Mouse (Mus musculus) gastrocnemius, postnatal 4 days (tissue): ENCODE measurements at regions not wholly inside any gene's neighbourhood (a gene's known extent, or its start where the extent isn't known, plus 50 kb on each side); places are given as distances from the start of the nearest gene placed in this dataset.

Source experiments
- DNase-seq, 2 experiments: peaks; one replicate each; pipeline ENCODE4 v3.0.0; 2021 to 2022; ENCODE audit warnings: low spot score in 2 of 2, mixed read lengths in 2 of 2

- DNase-seq, result no peak
Observed at GRCm38 (mm10) chr14:36624134-36624533, 344.4 kb downstream of the Ccser2 start.

DNA sequence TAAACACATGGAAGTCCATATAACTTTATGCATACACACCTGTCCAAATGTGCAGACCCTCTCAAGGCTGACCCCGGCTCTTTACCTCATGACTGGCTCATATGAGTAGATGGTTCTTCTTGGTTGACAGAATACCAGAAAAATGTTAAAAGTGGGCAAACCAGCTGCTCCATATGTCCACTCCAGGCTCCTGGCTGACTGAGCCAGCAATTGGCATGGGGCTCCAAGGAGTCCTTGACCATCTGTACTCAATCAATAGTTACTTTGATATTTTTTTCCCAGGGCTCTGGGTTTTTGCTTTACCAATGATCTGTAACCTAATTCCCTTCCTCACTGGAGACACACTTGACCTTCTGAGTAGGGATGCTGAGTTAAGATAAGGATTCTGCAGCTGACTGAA is 345.5 kb downstream of the Ccser2 start:
- DNase-seq, result no peak

- no peak for DNase-seq
Observed at GRCm38 (mm10) chr14:36618459-36619085, 350.0 kb downstream of the Ccser2 start.

DNA sequence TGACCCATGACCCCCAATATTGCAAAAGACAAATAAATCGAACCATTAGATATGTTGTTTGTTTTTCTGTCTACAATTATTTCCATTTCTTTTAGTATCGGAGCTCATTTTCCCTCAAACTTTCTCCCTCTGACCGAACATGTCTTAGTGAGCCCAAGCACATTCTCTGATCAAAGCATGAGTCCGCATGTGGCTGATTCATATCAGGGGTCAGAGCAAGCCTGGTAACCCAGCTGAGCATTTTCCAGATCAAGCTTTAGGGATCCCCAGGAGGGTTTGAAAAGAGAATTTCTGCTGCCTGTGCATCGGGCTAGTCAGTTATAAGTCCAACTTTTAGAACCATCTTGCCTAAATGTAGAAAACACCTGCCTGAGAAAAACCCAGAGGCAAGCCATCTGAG is 350.6 kb downstream of the Ccser2 start:
- no peak for DNase-seq

DNA sequence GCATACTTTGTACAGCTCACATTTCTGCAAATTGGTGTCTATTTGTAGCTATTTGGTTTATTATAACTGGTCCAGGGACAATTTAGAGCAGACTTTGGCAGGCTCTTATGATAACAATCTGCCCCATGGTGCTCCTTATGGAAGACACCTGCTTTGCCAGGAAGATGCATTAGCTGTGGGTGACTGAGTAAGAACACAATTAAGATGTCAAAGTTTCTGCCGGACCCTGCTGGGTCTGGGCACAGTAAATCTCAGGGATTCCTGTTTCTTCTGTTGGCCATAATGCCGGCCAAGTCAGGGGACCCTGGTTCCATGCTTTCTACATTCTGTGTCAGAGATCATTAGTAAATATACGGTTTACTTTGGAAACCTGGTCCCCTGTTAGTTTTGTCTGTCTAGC is 353.7 kb downstream of the Ccser2 start:
- DNase-seq, result no peak

- DNase-seq, result no peak
Observed at GRCm38 (mm10) chr14:36612860-36613259, 355.7 kb downstream of the Ccser2 start.

DNA sequence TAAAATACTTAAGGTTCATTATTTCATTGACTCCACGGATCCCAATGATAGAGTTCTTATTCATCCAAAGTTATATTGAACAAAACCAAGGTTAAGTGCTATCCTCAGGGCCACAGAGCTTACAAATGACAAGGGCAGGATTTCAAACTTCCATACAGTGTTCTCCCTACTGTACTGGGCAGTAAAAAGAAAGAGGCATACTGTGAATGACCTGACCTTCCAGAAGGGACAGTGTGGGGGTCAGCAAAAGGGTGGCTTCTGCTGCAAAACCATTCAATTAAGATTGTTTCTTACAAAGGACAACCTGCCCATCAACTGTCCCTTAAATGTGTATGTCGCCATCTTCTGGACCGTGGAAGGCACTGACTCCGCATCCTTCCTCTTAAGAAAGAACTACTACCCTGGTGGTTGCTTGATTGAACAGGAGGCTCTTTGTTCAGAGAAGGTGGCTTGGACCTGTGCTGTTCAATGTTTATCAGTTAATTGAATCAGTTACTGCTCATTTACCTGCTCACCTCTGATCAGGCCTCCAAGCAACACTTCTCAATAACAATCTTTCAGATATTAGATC is 384.4 kb downstream of the Ccser2 start:
- DNase-seq, result no peak

- DNase-seq, result no peak
Observed at GRCm38 (mm10) chr14:36583338-36584064, 385.1 kb downstream of the Ccser2 start.

DNA sequence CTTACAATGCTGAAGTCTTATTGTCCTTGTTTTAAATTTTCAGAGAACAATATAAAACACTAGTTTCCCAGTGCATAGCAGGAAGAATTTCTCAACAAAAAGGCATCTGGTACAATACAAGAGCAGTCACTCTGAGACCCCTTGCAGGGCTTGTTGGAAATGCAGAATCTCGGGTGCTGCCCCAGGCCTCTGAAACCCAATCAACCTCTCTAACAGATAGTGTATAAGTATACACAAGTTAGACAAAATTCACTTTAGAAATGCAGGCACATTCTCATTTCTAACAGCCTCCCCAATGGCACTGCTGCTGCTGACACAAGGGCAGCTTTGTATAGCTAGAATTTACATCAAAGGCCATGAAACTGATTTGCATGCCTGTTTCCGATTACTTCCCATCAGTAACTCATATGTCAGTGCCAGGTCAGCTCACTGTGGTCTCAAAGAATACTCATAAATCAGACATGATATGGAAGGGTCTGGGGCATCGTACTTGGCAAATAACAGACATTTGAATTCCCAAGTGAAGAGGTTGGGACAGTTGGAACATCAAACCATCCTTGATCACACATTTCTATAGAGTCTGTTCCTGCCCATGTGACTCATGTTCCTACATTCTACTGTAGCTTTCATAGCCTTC is 405.2 kb downstream of the Ccser2 start:
- DNase-seq, result no peak

GRCm38 (mm10) chr14:36537402-36537801 is 431.2 kb downstream of the Ccser2 start:
- DNase-seq, result no peak

DNA sequence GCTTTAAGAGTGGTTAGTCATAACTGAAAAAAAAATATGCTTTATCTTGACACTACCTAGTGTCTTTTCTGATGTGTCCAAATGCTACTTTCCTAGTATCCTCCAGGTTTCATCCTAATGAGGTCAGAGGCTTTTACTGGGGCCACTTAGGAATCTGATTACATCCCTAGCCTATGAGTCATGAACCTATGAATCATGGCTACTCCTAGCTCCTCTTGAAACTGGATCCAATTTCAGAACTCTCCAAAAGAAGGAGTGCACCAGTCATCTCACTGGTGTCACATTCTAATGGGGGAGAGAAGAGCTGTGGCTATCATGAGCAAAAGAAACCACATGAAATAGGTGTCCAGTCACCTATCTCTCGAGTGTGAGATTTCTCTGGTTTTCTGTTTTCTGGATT is 432.6 kb downstream of the 4930474N05Rik start:
- no peak for DNase-seq

- DNase-seq, result no peak
Observed at GRCm38 (mm10) chr14:36525591-36526037, 430.9 kb downstream of the 4930474N05Rik start.

DNA sequence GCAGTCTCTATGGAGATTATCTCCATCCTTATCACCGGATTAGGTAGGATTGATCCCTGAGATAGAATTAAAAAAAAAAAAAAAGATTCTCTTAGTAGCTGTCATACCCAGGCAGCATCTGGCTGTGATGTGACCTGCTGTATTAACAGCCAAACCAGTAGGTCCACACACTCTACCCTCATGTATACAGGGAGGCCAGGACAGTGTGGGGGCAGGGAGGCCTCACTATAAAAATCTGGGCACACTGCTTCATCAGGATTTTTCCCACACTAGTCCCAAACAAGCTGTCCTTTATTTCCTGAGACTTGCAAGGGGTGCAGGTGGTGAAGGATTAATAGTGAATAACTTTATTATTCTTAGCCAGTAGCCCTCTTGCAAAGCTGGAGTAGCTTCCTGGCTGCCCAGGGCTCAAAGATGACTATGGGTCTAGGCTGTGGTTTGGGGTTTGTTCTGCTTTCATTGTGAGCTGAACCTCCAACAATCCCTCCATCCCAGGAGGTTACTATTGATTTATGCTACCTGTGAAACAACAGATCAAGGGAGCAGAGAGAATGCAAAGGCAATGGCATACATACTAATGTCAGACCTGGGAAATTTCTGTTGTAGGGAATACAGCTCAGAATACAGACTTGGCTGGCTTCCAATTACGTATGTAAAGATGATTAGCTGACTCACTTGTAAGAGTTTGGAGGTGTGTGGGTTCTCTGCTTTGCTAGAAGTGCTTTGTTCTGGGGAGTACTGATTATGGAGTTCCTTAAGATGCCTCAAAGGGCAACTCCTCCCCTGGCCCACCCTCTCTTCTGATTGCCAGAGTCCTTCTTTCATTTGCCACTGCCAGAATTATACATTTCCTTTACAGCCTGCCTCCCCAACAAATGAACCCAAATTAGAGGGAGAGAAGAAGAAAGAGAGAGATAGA is 407.6 kb downstream of the 4930474N05Rik start:
- no peak for DNase-seq

DNA sequence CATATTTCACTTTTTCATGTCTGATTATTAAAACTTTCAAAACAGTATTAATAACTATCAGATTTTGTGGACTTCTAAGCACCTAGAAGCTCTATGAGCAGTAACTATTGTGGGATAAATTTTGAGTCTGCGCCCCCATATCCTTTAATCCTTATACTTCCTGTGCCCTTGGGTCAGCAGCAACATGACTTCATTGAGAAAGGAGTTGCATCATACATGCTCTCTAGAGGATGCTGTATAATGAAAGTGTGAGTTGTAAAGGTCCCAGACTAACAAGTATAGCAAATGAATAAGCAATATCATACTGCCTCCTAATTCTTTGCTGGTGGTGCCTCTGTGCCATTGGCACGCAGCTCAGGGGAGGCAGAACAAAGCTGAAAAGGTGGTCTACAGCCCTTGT is 404.6 kb downstream of the 4930474N05Rik start:
- no peak for DNase-seq

DNA sequence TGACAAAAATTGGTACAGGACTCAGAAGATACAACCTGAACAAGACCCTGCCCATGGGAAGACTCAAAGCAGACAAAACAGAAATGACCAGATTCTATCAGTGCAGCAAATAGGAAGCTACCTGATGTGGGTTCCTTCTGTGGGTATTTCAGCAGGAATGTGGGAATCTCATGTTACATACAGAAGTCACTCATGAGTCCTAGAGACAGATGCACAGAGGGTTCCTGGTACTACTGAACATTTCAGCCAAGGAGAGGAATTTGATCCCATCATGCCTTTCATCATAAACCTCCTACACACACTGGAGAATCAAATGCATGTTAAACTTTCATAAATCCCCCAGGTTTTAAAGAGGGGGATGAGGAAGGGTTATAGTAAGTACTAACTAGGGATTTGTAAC is 390.8 kb downstream of the 4930474N05Rik start:
- no peak for DNase-seq

DNA sequence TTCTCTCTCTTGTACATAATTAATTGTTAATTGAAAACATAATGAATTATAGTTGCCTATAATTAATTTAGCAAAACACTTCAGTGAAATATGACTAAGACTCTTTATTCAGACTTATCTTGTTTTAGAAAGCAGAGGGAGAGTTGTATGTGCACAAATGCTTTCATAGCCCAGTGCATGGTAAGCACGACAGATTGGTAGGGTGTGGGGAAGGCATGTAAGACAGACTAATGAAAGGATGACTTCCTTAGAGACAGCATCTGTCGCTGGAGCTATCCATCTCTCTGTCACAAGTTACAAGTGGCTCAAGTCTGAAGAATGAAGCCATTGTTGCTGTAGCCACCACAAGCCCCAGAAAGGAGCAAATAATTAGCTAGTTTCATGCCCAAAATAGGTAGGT is 376.9 kb downstream of the 4930474N05Rik start:
- DNase-seq, result no peak

DNA sequence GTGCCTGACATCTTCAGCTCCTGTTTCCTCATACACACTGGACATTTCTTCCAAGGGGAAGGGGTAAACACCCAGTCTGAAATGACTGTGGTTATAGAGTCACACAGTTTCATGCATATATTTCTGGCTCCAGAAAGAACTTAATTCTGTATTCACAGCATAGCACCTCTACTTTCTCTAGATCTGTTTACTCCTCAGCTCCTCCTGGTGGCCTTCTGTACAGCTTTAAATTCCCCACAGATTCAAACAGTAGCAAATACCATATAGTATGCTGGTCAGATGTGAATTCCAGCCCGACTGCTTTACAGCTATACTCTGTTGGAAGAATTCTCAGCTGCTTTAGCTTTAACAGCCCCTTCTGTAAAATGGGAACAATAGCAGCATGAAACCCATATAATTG is 375.6 kb downstream of the 4930474N05Rik start:
- no peak for DNase-seq

DNA sequence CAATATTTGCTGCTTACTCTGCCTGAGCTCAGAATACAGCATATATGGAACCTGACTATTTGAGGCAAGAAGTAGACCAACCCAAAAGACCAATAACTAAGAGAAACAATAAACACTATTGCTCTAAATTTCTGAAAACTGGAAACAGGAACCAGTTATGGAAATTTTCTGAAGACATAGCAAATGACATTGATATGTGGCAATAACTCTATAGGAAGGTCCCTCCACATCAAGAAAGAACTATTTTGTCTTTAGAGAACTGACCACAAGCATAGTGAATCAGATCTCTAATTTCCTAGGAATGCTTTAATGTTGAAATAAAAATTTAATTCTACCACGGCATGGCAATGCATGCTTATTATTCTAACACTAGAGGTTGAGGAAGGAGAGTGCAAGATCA is 358.3 kb downstream of the 4930474N05Rik start:
- no peak for DNase-seq

- DNase-seq, result no peak
Observed at GRCm38 (mm10) chr14:36450126-36450525, 355.4 kb downstream of the 4930474N05Rik start.

- no peak for DNase-seq
Observed at GRCm38 (mm10) chr14:36414656-36415273, 320.0 kb downstream of the 4930474N05Rik start.

GRCm38 (mm10) chr14:36414180-36414579 is 319.5 kb downstream of the 4930474N05Rik start:
- DNase-seq, result no peak
